Mouse (Mus musculus) stomach, postnatal 0 days (tissue): ENCODE measurements around the gene Mlec. TPM values are rescaled to one million over a fixed set of nuclear protein-coding genes. Genes with fewer than 3 reads are reported as not detected.

Experiments
- ATAC-seq: fragments of 200-750 bp; cut with Nextera tagmentation; 2 replicates; pipeline ENCODE4 v1.8.0; 2017; ENCODE audit not compliant: low FRiP score, low TSS enrichment
- DNase-seq: peaks from one replicate; pipeline ENCODE4 v3.0.0-alpha.2; 2016; ENCODE audit warnings: low spot score
- H3K27ac ChIP-seq: fragments of 300-500 bp; sonication (generic); replicated peaks from 2 replicates; pipeline ENCODE4 v1.5.1; 2014; ENCODE audit warnings: mild to moderate bottlenecking, control low read depth
- H3K27me3 ChIP-seq: fragments of 300-500 bp; sonication (generic); 2 replicates; pipeline ENCODE4 v1.6.1; 2014; ENCODE audit warnings: low read length; ENCODE audit not compliant: control insufficient read depth, insufficient read depth
- H3K36me3 ChIP-seq: fragments of 300-500 bp; sonication (generic); 2 replicates; pipeline ENCODE4 v1.6.1; 2014; ENCODE audit warnings: low read length, mixed read lengths; ENCODE audit not compliant: control insufficient read depth, insufficient read depth
- H3K4me1 ChIP-seq: fragments of 300-500 bp; sonication (generic); replicated peaks from 2 replicates; pipeline ENCODE4 v1.6.1; 2014; ENCODE audit warnings: antibody characterized with exemption; ENCODE audit not compliant: control insufficient read depth, insufficient read depth
- H3K4me2 ChIP-seq: fragments of 300-500 bp; sonication (generic); replicated peaks from 2 replicates; pipeline ENCODE4 v1.6.1; 2014; ENCODE audit warnings: low read depth, mild to moderate bottlenecking, control low read depth, moderate library complexity
- H3K4me3 ChIP-seq: fragments of 300-500 bp; sonication (generic); 2 replicates; pipeline ENCODE4 v1.5.1; 2014; ENCODE audit warnings: low read depth, low read length, control low read depth
- H3K9ac ChIP-seq: fragments of 300-500 bp; sonication (generic); 2 replicates; pipeline ENCODE4 v1.6.1; 2014; ENCODE audit warnings: mild to moderate bottlenecking, low read length, control low read depth, mixed read lengths
- H3K9me3 ChIP-seq: fragments of 300-500 bp; sonication (generic); 2 replicates; pipeline ENCODE4 v1.6.1; 2016; ENCODE audit warnings: low read length; ENCODE audit not compliant: control insufficient read depth
- CTCF ChIP-seq: IDR thresholded peaks from 2 replicates; pipeline ENCODE4 v1.5.1; 2016; ENCODE audit warnings: antibody characterized with exemption, low read depth, mild to moderate bottlenecking, moderate library complexity
- EP300 ChIP-seq: optimal IDR thresholded peaks from 2 replicates; pipeline ENCODE3; 2016; ENCODE audit warnings: antibody characterized with exemption
- WGBS: fragments of 180-500 bp; shearing (Covaris S2); extraction: QIAGEN DNeasy Blood & Tissue Kit; methylation state at CpG from one replicate; pipeline ENCODE4 v1.1.7; 2014; 5-methylcytosine and 5-hydroxymethylcytosine counted together
- polyA plus RNA-seq: library from polyadenylated mRNA; unstranded; fragments of >200 nt; fragmentation: Nextera tagmentation; extraction: Ambion mirVana; gene quantifications from 2 replicates; pipeline ENCODE4 v1.2.1, GENCODE M21; 2015

Gene Mlec
- polyA plus RNA-seq = 30.4 and 34.0 TPM in 2 replicates

DNA sequence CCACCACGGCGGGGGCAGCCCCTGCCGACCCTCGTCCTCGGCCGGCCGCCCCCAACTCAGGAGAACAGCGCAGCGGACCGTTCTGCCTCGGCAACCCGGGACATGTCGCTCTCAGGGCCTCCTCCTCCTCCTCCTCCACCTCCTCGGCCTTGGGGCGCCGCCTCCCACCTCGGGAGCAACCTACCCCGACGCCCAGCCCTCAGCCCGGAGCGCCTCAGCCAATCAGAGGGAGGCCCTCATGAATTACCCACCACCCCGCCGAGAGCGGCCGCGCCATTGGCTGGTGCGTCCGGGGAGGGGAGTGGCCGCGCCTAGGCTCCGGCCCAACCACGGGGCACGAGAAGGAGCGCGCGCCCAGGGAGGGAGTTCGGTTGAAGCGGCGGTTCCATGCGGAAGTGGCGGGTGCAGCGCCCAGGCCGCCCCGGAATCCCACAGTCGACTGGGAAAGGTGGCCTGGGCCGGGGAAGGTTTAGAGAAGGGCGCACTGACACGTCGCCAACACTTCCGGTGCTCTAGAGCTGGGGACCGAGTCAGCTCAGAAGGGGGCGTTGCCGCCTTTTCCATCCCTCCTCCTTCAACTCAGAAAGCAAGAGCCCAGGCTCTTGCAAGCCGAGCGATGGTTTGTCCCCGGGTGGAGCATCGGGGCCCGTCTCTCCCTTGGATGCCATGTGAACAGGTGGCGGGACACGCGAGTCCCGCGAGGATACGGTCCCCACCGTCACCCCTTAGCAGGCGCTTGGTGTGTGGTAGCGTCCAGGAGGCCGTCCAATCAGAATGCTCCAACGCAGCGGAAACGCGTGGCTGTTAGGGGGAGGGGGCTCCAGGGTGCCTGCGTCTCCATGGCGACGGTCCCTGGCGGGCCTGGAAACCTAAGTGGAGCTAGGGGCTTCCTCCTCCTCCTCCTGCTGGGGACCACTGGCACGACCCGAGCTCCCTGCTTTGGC, at the start of gene Mlec:
Gene Mlec, minus strand, starts transcription at position 140 of the 944 bp plus-strand sequence.
- H3K27me3 ChIP-seq = no peaks in the 10 kb centered on the region
- H3K9me3 ChIP-seq = no peaks in the 10 kb centered on the region
- DNase-seq (peak; percentile 100), ATAC-seq (peak; percentile 97)
- peak within 1 kb of the TSS; percentile 72 for H3K4me2 ChIP-seq
- H3K9ac ChIP-seq = peak within 1 kb of the TSS; percentile 96
- TF ChIP-seq EP300 (no peak), CTCF (peak; percentile 21; the same call in 1 of the 2 replicates)
- H3K36me3 ChIP-seq = no peaks in the 10 kb centered on the region
- under 1% methylated on average over 66 of the region's 78 CpGs for WGBS
- peak within 1 kb of the TSS; percentile 95 for H3K4me3 ChIP-seq
- peak within 1 kb of the TSS; percentile 97 for H3K27ac ChIP-seq
- H3K4me1 ChIP-seq = peaks cover 6% of the 10 kb centered on the region; the same call in 1 of the 2 replicates

- H3K27ac ChIP-seq = no peak overlapping the region
- H3K27me3 ChIP-seq = no peaks in the 10 kb centered on the region
- DNase-seq (no peak), ATAC-seq (no peak)
- 61% methylated on average over 5 of the region's 5 CpGs for WGBS
- H3K4me2 ChIP-seq = no peak overlapping the region
- no peak overlapping the region for H3K4me3 ChIP-seq
- H3K36me3 ChIP-seq = no peaks in the 10 kb centered on the region
- TF ChIP-seq CTCF = peak; percentile 36
- TF ChIP-seq EP300 = no peak
- H3K9ac ChIP-seq = no peak overlapping the region
- no peaks in the 10 kb centered on the region for H3K9me3 ChIP-seq
- no peaks in the 10 kb centered on the region for H3K4me1 ChIP-seq
Observed at GRCm38 (mm10) chr5:115207244-115207643, 49.3 kb upstream of the Mlec start.

GRCm38 (mm10) chr5:115204562-115205311, 46.8 kb upstream of the Mlec start:
- no peak overlapping the region for H3K27ac ChIP-seq
- no peaks in the 10 kb centered on the region for H3K4me1 ChIP-seq
- no peaks in the 10 kb centered on the region for H3K9me3 ChIP-seq
- ATAC-seq = no peak
- peak overlapping the region; percentile 24 for H3K9ac ChIP-seq
- no peaks in the 10 kb centered on the region for H3K27me3 ChIP-seq
- peak overlapping the region; percentile 28 for H3K4me3 ChIP-seq
- TF ChIP-seq CTCF = no peak
- peak overlapping the region; percentile 54 for H3K4me2 ChIP-seq
- DNase-seq = no peak
- 3% methylated on average over 31 of the region's 31 CpGs for WGBS
- H3K36me3 ChIP-seq = no peaks in the 10 kb centered on the region

DNA sequence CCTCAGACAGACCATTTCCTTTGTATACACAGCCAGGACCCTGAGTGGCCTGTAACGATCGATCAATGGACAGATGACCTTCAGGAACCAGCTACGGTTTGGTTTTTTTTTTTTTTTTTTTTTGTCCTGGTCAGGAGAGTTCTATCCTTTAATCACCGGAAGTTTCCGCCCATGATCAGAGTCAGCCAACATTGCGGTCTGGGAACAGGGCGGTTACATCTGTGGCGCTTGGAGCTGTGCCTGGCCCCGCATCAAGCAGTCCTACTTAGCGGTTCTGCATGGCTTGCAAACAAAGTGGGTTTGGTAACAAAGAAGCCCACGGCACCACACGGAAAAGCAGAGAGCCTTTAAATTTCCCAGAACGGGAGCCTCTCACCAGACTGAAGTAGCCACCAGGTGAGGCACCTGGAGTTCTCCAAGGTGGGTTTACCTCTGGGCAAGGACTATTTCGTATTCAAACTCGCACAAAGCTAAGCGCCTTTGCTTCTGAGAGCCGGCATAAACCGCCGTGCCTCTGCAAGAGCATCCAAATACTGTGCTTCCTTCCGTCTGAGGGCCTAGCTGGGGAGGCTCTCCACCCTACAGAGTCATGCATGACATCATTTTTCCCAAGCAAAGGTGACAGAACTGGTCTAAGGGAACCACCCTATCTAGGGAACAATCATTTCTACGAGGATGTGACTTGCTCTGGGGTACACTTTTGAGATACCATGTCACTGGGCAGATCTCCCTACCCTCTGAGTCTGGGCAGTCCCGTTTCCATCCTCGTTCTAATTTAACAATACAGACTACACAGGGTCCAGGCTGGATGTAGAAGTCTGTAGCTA, 46.0 kb upstream of the Mlec start:
- DNase-seq (peak; percentile 36), ATAC-seq (peak; percentile 89)
- no peak overlapping the region; the same call in 1 of the 2 replicates for H3K27ac ChIP-seq
- 10% methylated on average over 23 of the region's 23 CpGs for WGBS
- H3K9ac ChIP-seq = peak overlapping the region; percentile 23; the same call in 1 of the 2 replicates
- no peaks in the 10 kb centered on the region for H3K27me3 ChIP-seq
- H3K4me2 ChIP-seq = peak overlapping the region; percentile 54
- TF ChIP-seq CTCF = no peak
- TF ChIP-seq EP300 = no peak
- H3K36me3 ChIP-seq = no peaks in the 10 kb centered on the region
- H3K4me3 ChIP-seq = peak overlapping the region; percentile 28
- no peaks in the 10 kb centered on the region for H3K9me3 ChIP-seq
- no peaks in the 10 kb centered on the region for H3K4me1 ChIP-seq

DNA sequence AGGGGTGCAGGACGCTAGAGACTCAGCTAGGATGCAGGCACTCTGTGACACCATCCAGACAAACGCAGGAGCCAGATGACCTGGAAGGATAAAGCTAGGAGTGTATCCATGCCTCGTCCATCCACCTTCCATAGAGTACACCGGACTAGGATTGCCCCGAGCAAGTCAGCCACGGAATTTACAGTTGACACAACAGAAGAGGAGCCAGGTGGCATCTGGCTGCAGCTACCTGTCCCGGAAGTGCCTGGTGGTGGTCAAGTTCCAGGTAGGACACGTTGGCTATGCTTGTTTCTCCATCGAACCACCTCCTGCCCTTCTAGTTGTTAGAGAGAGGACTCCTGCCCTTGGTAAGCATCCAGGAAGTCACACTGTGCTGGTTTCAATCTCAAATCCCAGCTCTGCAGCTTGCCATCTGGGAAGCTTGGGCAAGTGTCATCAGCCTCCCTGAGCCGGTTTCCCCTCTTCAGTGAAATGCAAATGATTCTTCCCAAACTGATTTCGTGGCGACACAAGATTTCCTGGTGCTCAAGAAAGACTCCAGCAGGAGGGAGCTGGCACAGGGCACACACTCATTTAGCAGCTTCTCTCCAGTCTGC, 36.7 kb upstream of the Mlec start:
- Histone ChIP-seq H3K9ac (no peak overlapping the region), H3K27ac (no peak overlapping the region), H3K4me2 (peak overlapping the region; percentile 96), H3K9me3 (no peaks in the 10 kb centered on the region), H3K27me3 (peaks cover 19% of the 10 kb centered on the region), H3K36me3 (no peaks in the 10 kb centered on the region), H3K4me3 (peak overlapping the region; percentile 52), H3K4me1 (no peaks in the 10 kb centered on the region)
- ATAC-seq (no peak), DNase-seq (no peak)
- TF ChIP-seq CTCF = no peak
- no peak for TF ChIP-seq EP300
- WGBS = 5% methylated on average over 12 of the region's 12 CpGs
